Mouse (Mus musculus) MEL (cell line): ENCODE measurements around the gene Gpx4.

Experiments
- CHD2 ChIP-seq: IDR thresholded peaks from 2 replicates; pipeline ENCODE4 v1.6.1; 2011; ENCODE audit warnings: low read length, improper control_type of control experiment
- HCFC1 ChIP-seq: IDR thresholded peaks from 2 replicates; pipeline ENCODE4 v1.6.1; 2012; ENCODE audit warnings: low read depth, mild to moderate bottlenecking, inconsistent platforms, low read length, improper control_type of control experiment, moderate library complexity
- POLR2A ChIP-seq, 2 experiments: IDR thresholded peaks; 2 replicates each; pipeline ENCODE4 v1.6.1; 2011 to 2012; ENCODE audit warnings: low read length in 2 of 2, mild to moderate bottlenecking in 2 of 2, control low read depth in 1 of 2, improper control_type of control experiment in 1 of 2, low read depth in 1 of 2, moderate library complexity in 1 of 2; ENCODE audit not compliant: control insufficient read depth in 1 of 2, insufficient read depth in 1 of 2, poor library complexity in 1 of 2
- POLR2AphosphoS5 ChIP-seq: IDR thresholded peaks from 2 replicates; pipeline ENCODE4 v1.6.1; 2012; ENCODE audit warnings: low read depth, borderline replicate concordance, mild to moderate bottlenecking, inconsistent platforms, low read length, moderate library complexity, mixed read lengths
- USF1 ChIP-seq: IDR thresholded peaks from 2 replicates; pipeline ENCODE4 v1.6.1; 2014; ENCODE audit warnings: low read depth, mild to moderate bottlenecking, inconsistent platforms, low read length, improper control_type of control experiment, moderate library complexity
- ZMIZ1 ChIP-seq: IDR thresholded peaks from 2 replicates; pipeline ENCODE4 v1.6.1; 2012; ENCODE audit warnings: low read depth, mild to moderate bottlenecking, inconsistent platforms, low read length, improper control_type of control experiment, moderate library complexity
- ZNF384 ChIP-seq: IDR thresholded peaks from 2 replicates; pipeline ENCODE4 v1.6.1; 2012; ENCODE audit warnings: low read depth, mild to moderate bottlenecking, inconsistent platforms, low read length, improper control_type of control experiment

GRCm38 (mm10) chr10:80050244-80050643 lies 3.3 kb downstream of the Gpx4 start:
- TF ChIP-seq ZNF384 (no peak), POLR2AphosphoS5 (no peak), USF1 (no peak), CHD2 (no peak), ZMIZ1 (no peak), HCFC1 (no peak), POLR2A (IDR thresholded peaks at IDR 0.05; ENCODE audit: control insufficient read depth in 1 of 2, insufficient read depth in 1 of 2, low read depth in 1 of 2, low read length in 2 of 2, poor library complexity in 1 of 2) (no peak)
